Mouse (Mus musculus) MEL (cell line): ENCODE results near the gene Crat. TPM values are rescaled to one million over a fixed set of nuclear protein-coding genes. Genes with fewer than 3 reads are reported as not detected.
A peak's percentile ranks its signal among the peaks of the same experiment; 100 is the strongest.

ENCODE experiments used
- DNase-seq: peaks from one replicate; pipeline ENCODE4 v3.0.0; 2011; ENCODE audit warnings: low read depth, low spot score
- H3K27ac ChIP-seq: 2 replicates; pipeline ENCODE4 v1.5.1; 2012; ENCODE audit warnings: low read depth, mild to moderate bottlenecking, control low read depth, low read length, moderate library complexity; ENCODE audit not compliant: control insufficient read depth
- H3K27me3 ChIP-seq, 2 experiments: fragments of 150-350 bp in 1 of 2; sonication (generic) in 1 of 2; 2 replicates each; pipeline ENCODE4 v1.6.1; 2012; ENCODE audit warnings: low read length in 2 of 2, mild to moderate bottlenecking in 2 of 2, improper control_type of control experiment in 1 of 2, moderate library complexity in 1 of 2; ENCODE audit not compliant: insufficient read depth in 2 of 2, control insufficient read depth in 1 of 2
- H3K36me3 ChIP-seq, 2 experiments: 2 replicates each; pipeline ENCODE4 v1.6.1; 2012 to 2014; ENCODE audit warnings: low read length in 2 of 2, improper control_type of control experiment in 1 of 2, inconsistent platforms in 1 of 2, mild to moderate bottlenecking in 1 of 2; ENCODE audit not compliant: insufficient read depth in 2 of 2, control insufficient read depth in 1 of 2
- H3K4me1 ChIP-seq, 2 experiments: fragments of 150-350 bp in 1 of 2; sonication (generic) in 1 of 2; 2 replicates each; pipeline ENCODE4 v1.6.1; 2012; ENCODE audit warnings: low read length in 2 of 2, improper control_type of control experiment in 1 of 2, mild to moderate bottlenecking in 1 of 2; ENCODE audit not compliant: insufficient read depth in 2 of 2, control insufficient read depth in 1 of 2
- H3K4me3 ChIP-seq, 2 experiments: fragments of 150-350 bp in 1 of 2; sonication (generic) in 1 of 2; 2 replicates each; pipeline ENCODE4 v1.5.1; 2012; ENCODE audit warnings: low read depth in 2 of 2, low read length in 2 of 2, mild to moderate bottlenecking in 2 of 2, moderate library complexity in 2 of 2, control low read depth in 1 of 2, improper control_type of control experiment in 1 of 2; ENCODE audit not compliant: control insufficient read depth in 1 of 2, insufficient read depth in 1 of 2
- H3K79me2 ChIP-seq: 2 replicates; pipeline ENCODE4 v1.6.1; 2012; ENCODE audit warnings: mild to moderate bottlenecking, low read length, moderate library complexity; ENCODE audit not compliant: control insufficient read depth, poor library complexity, insufficient read depth
- H3K9ac ChIP-seq: 2 replicates; pipeline ENCODE4 v1.6.1; 2012; ENCODE audit warnings: low read depth, mild to moderate bottlenecking, control low read depth, low read length, moderate library complexity; ENCODE audit not compliant: control insufficient read depth, poor library complexity, severe bottlenecking
- H3K9me3 ChIP-seq: fragments of 150-350 bp; sonication (generic); replicated peaks from 2 replicates; pipeline ENCODE4 v1.6.1; 2012; ENCODE audit warnings: mild to moderate bottlenecking, low read length, improper control_type of control experiment, moderate library complexity; ENCODE audit not compliant: insufficient read depth
- CHD1 ChIP-seq: IDR thresholded peaks from 2 replicates; pipeline ENCODE4 v1.6.1; 2012; ENCODE audit warnings: low read depth, mild to moderate bottlenecking, inconsistent platforms, low read length, improper control_type of control experiment
- CHD2 ChIP-seq: IDR thresholded peaks from 2 replicates; pipeline ENCODE4 v1.6.1; 2011; ENCODE audit warnings: low read length, improper control_type of control experiment
- CTCF ChIP-seq, 3 experiments: IDR thresholded peaks in 2 of 3; conservative IDR thresholded peaks in 1 of 3; 2 replicates each; pipeline ENCODE4 v1.5.1; 2011 to 2012; ENCODE audit warnings: low read length in 3 of 3, low read depth in 2 of 3, mild to moderate bottlenecking in 2 of 3, improper control_type of control experiment in 1 of 3, inconsistent platforms in 1 of 3, mixed read lengths in 1 of 3, moderate library complexity in 1 of 3; ENCODE audit not compliant: control insufficient read depth in 1 of 3, insufficient read depth in 1 of 3, poor library complexity in 1 of 3, severe bottlenecking in 1 of 3
- E2F4 ChIP-seq: IDR thresholded peaks from 2 replicates; pipeline ENCODE4 v1.6.1; 2011; ENCODE audit warnings: low read depth, low read length, improper control_type of control experiment, borderline replicate concordance
- ELF1 ChIP-seq: IDR thresholded peaks from 2 replicates; pipeline ENCODE4 v1.6.1; 2014; ENCODE audit warnings: low read depth, mild to moderate bottlenecking, inconsistent platforms, low read length, improper control_type of control experiment, moderate library complexity
- EP300 ChIP-seq, 2 experiments: IDR thresholded peaks; 2 replicates each; pipeline ENCODE4 v1.6.1; 2011; ENCODE audit warnings: improper control_type of control experiment in 2 of 2, low read length in 2 of 2, low read depth in 1 of 2, mild to moderate bottlenecking in 1 of 2
- HCFC1 ChIP-seq: IDR thresholded peaks from 2 replicates; pipeline ENCODE4 v1.6.1; 2012; ENCODE audit warnings: low read depth, mild to moderate bottlenecking, inconsistent platforms, low read length, improper control_type of control experiment, moderate library complexity
- JUND ChIP-seq: IDR thresholded peaks from 2 replicates; pipeline ENCODE4 v1.6.1; 2011; ENCODE audit warnings: low read depth, mild to moderate bottlenecking, improper control_type of control experiment, low read length
- MAFK ChIP-seq: IDR thresholded peaks from 2 replicates; pipeline ENCODE4 v1.6.1; 2011; ENCODE audit warnings: low read depth, mild to moderate bottlenecking, low read length, improper control_type of control experiment, borderline replicate concordance
- MEF2A ChIP-seq: IDR thresholded peaks from 2 replicates; pipeline ENCODE4 v1.6.1; 2014; ENCODE audit warnings: low read depth, mild to moderate bottlenecking, inconsistent platforms, low read length, improper control_type of control experiment; ENCODE audit not compliant: poor library complexity, insufficient replicate concordance, severe bottlenecking; ENCODE audit errors: extremely low read depth
- MYC ChIP-seq: IDR thresholded peaks from 2 replicates; pipeline ENCODE4 v1.6.1; 2011; ENCODE audit warnings: low read depth, mild to moderate bottlenecking, low read length, improper control_type of control experiment, moderate library complexity
- NRF1 ChIP-seq: IDR thresholded peaks from 2 replicates; pipeline ENCODE4 v1.6.1; 2014; ENCODE audit warnings: low read depth, mild to moderate bottlenecking, inconsistent platforms, low read length, improper control_type of control experiment, moderate library complexity; ENCODE audit not compliant: poor library complexity, insufficient read depth, severe bottlenecking
- RAD21 ChIP-seq: IDR thresholded peaks from 2 replicates; pipeline ENCODE4 v1.6.1; 2011; ENCODE audit warnings: mild to moderate bottlenecking, low read depth, low read length, improper control_type of control experiment
- SMC3 ChIP-seq: IDR thresholded peaks from 2 replicates; pipeline ENCODE4 v1.6.1; 2011; ENCODE audit warnings: low read depth, low read length, improper control_type of control experiment
- TAL1 ChIP-seq: IDR thresholded peaks from 2 replicates; pipeline ENCODE4 v1.6.1; 2012; ENCODE audit warnings: mild to moderate bottlenecking, inconsistent platforms, low read length, moderate library complexity, mixed read lengths
- UBTF ChIP-seq: IDR thresholded peaks from 2 replicates; pipeline ENCODE4 v1.6.1; 2012; ENCODE audit warnings: low read depth, mild to moderate bottlenecking, inconsistent platforms, low read length, improper control_type of control experiment, moderate library complexity, borderline replicate concordance; ENCODE audit not compliant: insufficient read depth
- USF1 ChIP-seq: IDR thresholded peaks from 2 replicates; pipeline ENCODE4 v1.6.1; 2014; ENCODE audit warnings: low read depth, mild to moderate bottlenecking, inconsistent platforms, low read length, improper control_type of control experiment, moderate library complexity
- ZC3H11A ChIP-seq: IDR thresholded peaks from 2 replicates; pipeline ENCODE4 v1.6.1; 2012; ENCODE audit warnings: low read depth, mild to moderate bottlenecking, inconsistent platforms, low read length, improper control_type of control experiment
- ZKSCAN1 ChIP-seq: IDR thresholded peaks from 2 replicates; pipeline ENCODE4 v1.6.1; 2012; ENCODE audit warnings: low read depth, mild to moderate bottlenecking, inconsistent platforms, low read length, improper control_type of control experiment, moderate library complexity
- ZMIZ1 ChIP-seq: IDR thresholded peaks from 2 replicates; pipeline ENCODE4 v1.6.1; 2012; ENCODE audit warnings: low read depth, mild to moderate bottlenecking, inconsistent platforms, low read length, improper control_type of control experiment, moderate library complexity
- ZNF384 ChIP-seq: IDR thresholded peaks from 2 replicates; pipeline ENCODE4 v1.6.1; 2012; ENCODE audit warnings: low read depth, mild to moderate bottlenecking, inconsistent platforms, low read length, improper control_type of control experiment
- polyA plus RNA-seq, 2 experiments: library from polyadenylated mRNA; stranded (reverse) in 1 of 2; unstranded in 1 of 2; fragments of >175 nt in 1 of 2; fragments of >200 nt in 1 of 2; gene quantifications; 2 replicates each; pipeline versions ENCODE4 v1.2.1 to v1.2.4; 2012; ENCODE audit warnings: low replicate concordance in 2 of 2, low read depth in 1 of 2; ENCODE audit not compliant: insufficient read length in 2 of 2, insufficient read depth in 1 of 2, missing spikeins in 1 of 2
- total RNA-seq: library from RNA; depleted of rRNA; stranded (reverse); fragments of 300-350 nt; gene quantifications from 2 replicates; pipeline ENCODE4 v1.2.3, GENCODE M21; 2012

Crat gene
- total and polyA plus RNA-seq, 3 experiments, result 22.0 to 93.9 TPM; not detected in 1

GRCm38 (mm10) chr2:30440701-30441517 is 25.3 kb upstream of the Crat start:
- Histone ChIP-seq H3K36me3 (peaks cover 0 to 10% of the 10 kb centered on the region in 2 experiments; a peak in 2 of 4 replicates), H3K27ac (no peak overlapping the region), H3K4me3 (no peak overlapping the region), H3K4me1 (no peaks in the 10 kb centered on the region), H3K9ac (no peak overlapping the region), H3K9me3 (no peaks in the 10 kb centered on the region), H3K79me2 (no peaks in the 10 kb centered on the region)
- peak; percentile 49 for TF ChIP-seq RAD21
- no peak for TF ChIP-seq NRF1
- TF ChIP-seq UBTF, result no peak
- TF ChIP-seq E2F4, result no peak
- TF ChIP-seq EP300 (IDR thresholded peaks at IDR 0.05; ENCODE audit: low read depth in 1 of 2, low read length in 2 of 2), result no peak
- TF ChIP-seq TAL1, result no peak
- no peak for TF ChIP-seq USF1
- TF ChIP-seq ZMIZ1, result no peak
- no peak for TF ChIP-seq MEF2A
- TF ChIP-seq ELF1, result no peak
- TF ChIP-seq ZNF384, result no peak
- TF ChIP-seq MAFK, result no peak
- no peak for TF ChIP-seq HCFC1
- TF ChIP-seq SMC3, result peak; percentile 81
- no peak for TF ChIP-seq MYC
- no peak for TF ChIP-seq CHD1
- no peak for TF ChIP-seq JUND
- TF ChIP-seq CHD2, result no peak
- peak; percentile 68 to 89 (median 84) for TF ChIP-seq CTCF (IDR thresholded peaks at IDR 0.05 in 2 of 3, conservative IDR thresholded peaks at IDR 0.05 in 1 of 3; ENCODE audit: control insufficient read depth in 1 of 3, insufficient read depth in 1 of 3, low read depth in 2 of 3, low read length in 3 of 3, poor library complexity in 1 of 3, severe bottlenecking in 1 of 3)
- no peak for TF ChIP-seq ZKSCAN1
- peak; percentile 39 for TF ChIP-seq ZC3H11A
- TF ChIP-seq, all 39 proteins: peak for 4
- DNase-seq, result peak; percentile 76
- H3K27me3 ChIP-seq, result no peaks in the 10 kb centered on the region
